ENCODE assay signal across 8 mouse cellular contexts in genomic region chr4:150625425-150625824, GRCm38 (mm10). TPM values are rescaled to one million over a fixed set of nuclear protein-coding genes. Genes with fewer than 3 reads are reported as not detected.
A peak's percentile ranks its signal among the peaks of the same experiment; 100 is the strongest.
DNase-seq lines count a peak whose midpoint lies in the region; ATAC-seq and TF ChIP-seq lines count a peak whose summit lies in the region.

No protein-coding gene starts in this region.

- H3K9ac ChIP-seq in heart, postnatal 0 days (replicated peaks; ENCODE audit: low read depth, low read length) = no peak overlapping the region
- no peak overlapping the region for H3K9ac ChIP-seq in lung, embryonic 15.5 days

- no peaks in the 10 kb centered on the region for H3K4me1 ChIP-seq in heart, postnatal 0 days (ENCODE audit: control insufficient read depth, insufficient read depth)
- H3K4me1 ChIP-seq in lung, embryonic 15.5 days = peaks cover 7% of the 10 kb centered on the region; the same call in 1 of the 2 replicates

- no peak for TF ChIP-seq EP300 in heart, postnatal 0 days (IDR thresholded peaks at IDR 0.05; ENCODE audit: low read depth)

- H3K4me3 ChIP-seq in heart, postnatal 0 days (ENCODE audit: low read depth, low read length) = no peak overlapping the region
- no peak overlapping the region for H3K4me3 ChIP-seq in lung, embryonic 15.5 days

- ATAC-seq in heart, postnatal 0 days (ENCODE audit: insufficient read depth, low read depth) = peak; percentile 80
- 0 out of 2 replicates have a peak, but pooled peaks have one; percentile 37 for ATAC-seq in lung, embryonic 15.5 days (ENCODE audit: borderline replicate concordance, extremely low read depth, low FRiP score, low TSS enrichment)
- ATAC-seq in activated CD4-positive, CD25-positive, alpha-beta regulatory T cell, adult 4 months = no peak

- peaks cover 14% of the 10 kb centered on the region for H3K36me3 ChIP-seq in heart, postnatal 0 days (replicated peaks; ENCODE audit: control insufficient read depth, insufficient read depth, low read length)
- peaks cover 17% of the 10 kb centered on the region; the same call in 1 of the 2 replicates for H3K36me3 ChIP-seq in lung, embryonic 15.5 days

- H3K27ac ChIP-seq in heart, postnatal 0 days (ENCODE audit: low read depth) = no peak overlapping the region
- no peak overlapping the region for H3K27ac ChIP-seq in lung, embryonic 15.5 days

- DNase-seq in ES-CJ7 (ENCODE audit: low read depth, low spot score) = peak; percentile 33
- DNase-seq in adrenal gland, postnatal 10 days = peak; percentile 84
- peak; percentile 67 for DNase-seq in embryo, embryonic 9.5 days (ENCODE audit: extremely low spot score)
- DNase-seq in heart, postnatal 0 days (ENCODE audit: low spot score) = peak; percentile 54
- DNase-seq in kidney, postnatal 14 days = peak; percentile 84
- peak; percentile 45 for DNase-seq in ovary, postnatal 10 days (ENCODE audit: low spot score)

- TF ChIP-seq CTCF in heart, postnatal 0 days (IDR thresholded peaks at IDR 0.05; ENCODE audit: low read depth) = peak; percentile 88

- no peak overlapping the region for H3K4me2 ChIP-seq in heart, postnatal 0 days (ENCODE audit: low read depth, low read length)
- H3K4me2 ChIP-seq in lung, embryonic 15.5 days = no peak overlapping the region

- H3K9me3 ChIP-seq in heart, postnatal 0 days (replicated peaks; ENCODE audit: control insufficient read depth, low read length) = no peaks in the 10 kb centered on the region
- no peaks in the 10 kb centered on the region for H3K9me3 ChIP-seq in lung, embryonic 15.5 days

- 23% methylated on average over 1 of the region's 1 CpGs for WGBS in heart, postnatal 0 days
- 35% methylated on average over 1 of the region's 1 CpGs for WGBS in lung, embryonic 15.5 days

- H3K27me3 ChIP-seq in heart, postnatal 0 days (ENCODE audit: control insufficient read depth, insufficient read depth, low read length) = no peaks in the 10 kb centered on the region
- H3K27me3 ChIP-seq in lung, embryonic 15.5 days = no peaks in the 10 kb centered on the region

RNA-seq across cellular contexts. Expression of gene Slc45a1, which starts 26.5 kb away (rescaled TPM):
- 1 to 10 TPM in 1 of 2 experiments, under 1 TPM in 1; 0.72 to 1.7 TPM for total RNA-seq in adrenal gland, postnatal 10 days (2021)
- not detected in 2 replicates for total RNA-seq in heart, postnatal 0 days (2014; rRNA removed; ENCODE audit: low replicate concordance)
- polyA plus RNA-seq in heart, postnatal 0 days (2015; fragmentation: Nextera tagmentation; extraction: Ambion mirVana) = not detected in 2 replicates
- 0.06 TPM in 1 of 2 replicates, not detected in the other for polyA plus RNA-seq in lung, embryonic 15.5 days (2015; fragmentation: Nextera tagmentation; extraction: Ambion mirVana)
- polyA plus RNA-seq in activated CD4-positive, CD25-positive, alpha-beta regulatory T cell, adult 4 months (2017; shearing (Covaris generic)) = under 1 TPM in 1 of 2 experiments, not detected in 1; 0.21 TPM

Comparison
In these comparisons a context has a peak if more than half of its experiments do, and no peak if none do; other contexts are left out.
1. DNase-seq: peak in every context shown above with its lines; median percentile 84 in adrenal gland, postnatal 10 days; 84 in kidney, postnatal 14 days; 67 in embryo, embryonic 9.5 days; 54 in heart, postnatal 0 days; 45 in ovary, postnatal 10 days; 33 in ES-CJ7.